Mouse (Mus musculus): ENCODE results near the gene Stub1.

Gene Stub1

DNA sequence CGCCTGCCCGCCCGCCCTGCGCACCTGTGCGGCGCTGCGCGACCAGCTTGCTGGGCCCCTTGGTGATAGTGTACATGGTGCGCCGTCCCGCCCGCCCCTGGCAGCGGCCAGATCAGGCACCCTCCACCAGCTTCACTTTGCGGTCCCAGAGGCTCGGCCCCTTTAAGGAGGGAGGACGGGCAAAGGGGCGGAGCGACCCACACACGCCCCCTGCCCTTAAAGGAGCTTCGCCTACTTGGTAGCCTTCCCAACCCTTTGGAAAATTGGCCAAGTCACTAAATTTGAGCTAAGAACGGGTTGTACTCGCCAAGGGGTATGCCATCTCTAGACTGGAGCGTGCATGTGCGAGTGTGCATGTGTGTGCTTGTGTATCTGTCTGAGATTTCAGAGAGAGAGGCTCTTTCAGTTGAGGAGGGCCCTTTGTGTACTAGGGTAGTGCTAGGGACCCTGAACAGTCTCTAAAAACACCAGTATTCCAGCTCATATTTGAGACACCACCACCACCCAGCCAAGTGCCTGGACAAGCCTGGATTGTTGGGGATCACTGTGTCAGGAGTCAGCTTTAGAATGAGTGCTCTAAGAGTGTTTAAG, 35.5 kb upstream of the Stub1 start, which contains the start of gene Mcrip2:
TSS of gene Mcrip2 (minus strand) at position 164 of the 591 bp plus-strand sequence.
- DNase-seq (ENCODE audit: low spot score): peak; percentile 30

GRCm38 (mm10) chr17:25867836-25868600, 34.8 kb upstream of the Stub1 start:
- DNase-seq (ENCODE audit: low spot score): peak; percentile 39

- peak; percentile 41 for DNase-seq (ENCODE audit: low spot score)
Observed at GRCm38 (mm10) chr17:25867509-25867835, 34.3 kb upstream of the Stub1 start.

- DNase-seq (ENCODE audit: low spot score): no peak
Observed at GRCm38 (mm10) chr17:25866172-25866571, 33.0 kb upstream of the Stub1 start.

GRCm38 (mm10) chr17:25865288-25865687, 32.1 kb upstream of the Stub1 start:
- DNase-seq (ENCODE audit: low spot score): no peak

DNA sequence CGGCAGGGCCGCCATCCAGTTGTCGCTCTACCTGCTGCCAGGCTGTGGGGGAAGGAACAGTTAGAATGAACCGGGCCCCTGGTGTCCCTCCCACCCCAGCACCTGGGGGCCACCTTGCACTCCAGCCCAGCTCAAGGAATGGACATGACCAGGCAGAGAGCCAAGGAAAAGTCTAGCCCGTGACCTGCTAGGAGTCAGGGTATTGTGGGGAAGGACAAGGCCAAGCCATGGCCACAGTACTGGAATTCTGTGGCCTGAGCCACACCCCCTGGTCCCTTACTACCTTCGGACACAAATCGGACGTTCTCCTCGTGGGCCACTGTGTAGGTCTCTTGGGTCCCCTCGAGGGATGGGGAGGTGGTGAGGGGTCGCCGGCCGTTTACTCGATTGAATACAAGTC, 31.1 kb upstream of the Stub1 start:
- DNase-seq (ENCODE audit: low spot score): no peak

DNA sequence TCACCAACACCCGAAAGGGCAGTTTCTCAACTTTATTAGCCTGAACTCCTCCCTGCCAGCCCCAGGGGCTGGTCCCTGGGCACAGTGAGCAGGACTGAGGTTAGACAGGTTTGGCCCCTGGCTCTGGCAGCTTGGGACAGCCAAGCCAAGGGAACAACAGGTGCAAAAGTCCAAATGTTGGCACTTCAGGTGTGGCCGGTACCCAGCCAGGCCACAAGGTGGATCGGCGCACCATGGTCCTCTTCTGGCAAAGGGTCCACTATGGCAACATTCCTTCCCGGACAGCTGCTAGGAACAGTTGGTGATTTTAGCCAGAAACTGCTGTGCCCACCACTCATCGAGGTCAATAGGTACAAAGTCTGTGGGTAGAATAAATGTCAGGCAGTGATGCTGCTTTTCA, 30.5 kb upstream of the Stub1 start:
- DNase-seq (ENCODE audit: low spot score): no peak

GRCm38 (mm10) chr17:25861704-25862612, 28.8 kb upstream of the Stub1 start:
- DNase-seq (ENCODE audit: low spot score): no peak

- peak; percentile 85 for DNase-seq (ENCODE audit: low spot score)
Observed at GRCm38 (mm10) chr17:25860832-25861703, 27.9 kb upstream of the Stub1 start, which contains the start of gene Wdr90. Gene Wdr90 (minus strand): TSS chr17:25861501.

DNA sequence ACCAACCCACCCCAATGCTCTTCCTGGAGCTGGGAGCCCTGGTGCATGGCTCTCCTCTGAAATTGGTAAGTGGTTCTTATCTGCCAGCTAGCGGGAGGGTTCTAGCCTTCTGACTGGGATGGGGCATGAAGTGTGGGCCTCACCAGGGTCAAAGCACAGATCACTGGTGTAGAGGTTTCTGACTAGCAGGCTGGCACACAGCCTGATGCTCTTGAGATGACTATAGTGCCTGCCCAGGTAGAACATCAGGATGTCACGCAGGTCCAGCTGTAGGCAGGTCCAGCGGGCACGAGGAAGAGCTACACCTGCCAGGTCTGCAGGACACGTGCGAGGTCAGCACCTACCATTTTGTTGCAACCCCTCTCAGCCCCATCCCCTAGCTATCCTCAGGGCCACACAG, 27.0 kb upstream of the Stub1 start:
- DNase-seq (ENCODE audit: low spot score): no peak

GRCm38 (mm10) chr17:25844396-25844901, 11.2 kb upstream of the Stub1 start, which contains the start of gene Rhot2:
Gene Rhot2 (minus strand): TSS chr17:25844851.
- DNase-seq (ENCODE audit: low spot score): peak; percentile 90

DNA sequence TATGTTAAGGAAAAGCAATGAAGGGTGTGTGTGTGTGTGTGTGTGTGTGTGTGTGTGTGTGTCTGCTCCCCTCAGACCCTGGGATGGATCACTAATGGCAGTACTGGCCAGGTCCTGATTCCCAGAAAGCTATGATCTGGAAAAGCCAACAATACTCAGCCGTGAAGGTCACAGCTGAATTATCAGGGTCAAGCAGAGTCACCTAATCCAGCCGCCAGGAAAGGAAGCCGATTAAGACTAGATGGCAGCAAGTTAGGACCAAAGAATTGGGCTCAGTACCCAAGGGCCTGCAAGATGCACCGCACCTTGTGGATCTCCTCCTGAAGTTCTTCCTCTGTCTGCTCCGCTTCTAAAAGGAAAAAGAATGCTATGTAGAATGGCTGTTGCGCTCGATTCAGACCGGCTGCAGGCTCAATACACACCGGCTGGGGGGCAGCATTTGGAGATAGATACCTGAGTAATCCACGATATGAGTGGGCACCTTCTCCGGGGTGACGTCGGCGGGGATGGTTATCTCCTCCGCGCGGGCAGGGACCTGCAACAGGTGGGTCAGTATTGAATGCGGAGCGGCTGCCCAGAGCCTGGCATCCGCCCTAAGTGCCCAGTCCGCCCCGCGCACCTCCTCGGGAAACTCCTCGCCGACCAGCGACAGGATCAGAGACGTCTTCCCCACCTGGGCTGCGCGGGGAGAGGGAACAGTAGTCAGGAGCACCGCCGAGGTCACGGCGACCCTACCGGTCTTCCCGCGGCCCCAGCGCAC, 10.6 kb upstream of the Stub1 start:
- DNase-seq (ENCODE audit: low spot score): no peak

- DNase-seq (ENCODE audit: low spot score): no peak
Observed at GRCm38 (mm10) chr17:25843122-25843521, 9.9 kb upstream of the Stub1 start.

- no peak for DNase-seq (ENCODE audit: low spot score)
Observed at GRCm38 (mm10) chr17:25842509-25842908, 9.3 kb upstream of the Stub1 start.

DNA sequence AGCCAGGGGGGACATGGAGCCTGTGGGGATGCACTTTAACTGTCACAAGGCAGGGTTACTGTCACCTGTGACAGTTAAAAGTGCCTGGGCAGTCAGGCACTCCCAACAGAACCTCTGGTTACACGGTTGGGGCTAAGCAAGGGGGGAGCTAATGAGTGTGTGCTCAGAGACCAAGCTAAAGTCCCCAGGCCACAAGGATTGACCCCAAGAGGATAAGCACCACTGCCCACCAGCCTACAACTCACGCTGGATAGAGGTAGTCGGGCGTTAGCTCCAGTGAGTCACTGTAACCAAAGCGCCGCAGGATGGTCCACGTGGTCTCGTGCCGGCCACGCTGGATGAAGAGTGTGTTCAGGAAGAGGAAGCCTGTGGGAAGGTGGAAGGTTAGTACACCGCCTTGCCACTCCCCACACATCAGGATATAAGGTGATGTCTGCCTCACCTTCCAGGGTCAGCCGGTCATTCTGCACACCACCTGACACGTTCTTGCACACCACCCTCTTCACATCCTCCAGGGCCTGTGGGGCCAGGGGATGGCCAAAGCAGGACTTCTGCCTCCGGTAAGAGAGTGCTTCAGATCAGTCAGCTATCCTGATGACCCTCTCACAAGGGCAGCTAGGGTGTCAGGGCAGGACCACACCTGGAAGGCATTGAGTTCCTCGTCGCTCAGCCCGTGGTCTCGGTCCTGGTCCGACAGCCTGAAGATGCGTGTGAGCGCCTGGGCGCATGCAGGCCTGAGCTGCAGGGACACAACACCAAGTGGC, 8.1 kb upstream of the Stub1 start, which contains the start of gene Gm20683:
TSS of gene Gm20683 (minus strand) at position 647 of the 764 bp plus-strand sequence.
- DNase-seq (ENCODE audit: low spot score): no peak

DNA sequence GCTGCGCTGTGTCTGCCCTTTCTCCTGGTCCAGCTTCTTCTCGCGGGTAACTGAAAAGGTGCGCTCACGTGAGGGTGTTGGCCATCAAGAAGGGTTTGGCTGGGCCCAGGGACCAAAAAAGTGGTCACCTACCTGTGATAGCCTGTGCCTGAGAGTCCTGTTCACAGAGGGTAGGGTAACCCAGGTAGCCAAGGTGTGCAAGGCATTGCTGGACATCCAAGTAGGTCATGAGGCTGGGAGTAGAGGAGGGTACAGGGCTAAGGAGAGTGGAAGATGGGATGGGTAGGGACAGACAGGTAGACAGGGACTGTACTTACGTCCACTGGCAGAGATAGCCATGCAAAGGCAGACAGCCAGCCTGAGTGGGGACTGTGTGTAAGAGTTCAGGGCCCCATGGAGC, 7.3 kb upstream of the Stub1 start:
- no peak for DNase-seq (ENCODE audit: low spot score)

- no peak for DNase-seq (ENCODE audit: low spot score)
Observed at GRCm38 (mm10) chr17:25839455-25840235, 6.4 kb upstream of the Stub1 start.

GRCm38 (mm10) chr17:25838904-25839303, 5.7 kb upstream of the Stub1 start:
- DNase-seq (ENCODE audit: low spot score): no peak

DNA sequence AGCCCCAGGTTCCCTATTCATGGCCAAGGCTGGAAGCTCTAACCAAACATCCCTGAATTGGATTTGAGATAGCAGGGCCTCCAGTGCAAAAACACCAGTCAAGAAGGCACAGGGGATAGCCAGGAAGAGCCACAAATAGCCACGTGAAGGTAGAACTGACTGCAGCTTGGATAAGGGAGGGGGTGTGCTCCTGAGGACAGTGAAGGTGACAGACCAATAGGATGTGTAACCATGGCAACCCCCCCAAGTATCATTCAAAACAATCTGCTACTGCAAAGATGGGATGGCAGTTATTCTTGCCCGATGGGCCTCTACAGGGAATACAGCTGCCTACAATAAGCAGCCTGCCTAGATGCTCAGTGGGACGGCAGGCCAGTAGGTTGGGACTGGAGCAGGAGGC, 4.3 kb upstream of the Stub1 start:
- DNase-seq (ENCODE audit: low spot score): no peak

All from c-Kit-positive CD71-positive TER-119-positive erythroid progenitor cells, embryonic 14.5 days (primary cell).